Mouse (Mus musculus): ENCODE data around the gene Nfasc.

GRCm38 (mm10) chr1:132786866-132787265 is 45.3 kb upstream of the Nfasc start:
- TF ChIP-seq CTCF (IDR thresholded peaks at IDR 0.05; ENCODE audit: low read depth, low read length) = no peak
- no peak for TF ChIP-seq POLR2A (IDR thresholded peaks at IDR 0.05; ENCODE audit: borderline replicate concordance, low read depth, low read length)
